Mouse (Mus musculus) spleen, postnatal 0 days (tissue): ENCODE data around the gene Sdhaf2. TPM values are rescaled to one million over a fixed set of nuclear protein-coding genes. Genes with fewer than 3 reads are reported as not detected.

Experiments used
- polyA plus RNA-seq: library from polyadenylated mRNA; unstranded; fragments of >200 nt; fragmentation: Nextera tagmentation; extraction: Ambion mirVana; gene quantifications from 2 replicates; pipeline ENCODE4 v1.2.1, GENCODE M21; 2015

Sdhaf2 gene
- polyA plus RNA-seq: 36.7 and 44.0 TPM in 2 replicates

GRCm38 (mm10) chr19:10525910-10526309, at the start of gene Sdhaf2:
Sdhaf2 (minus strand) TSS chr19:10526142.

DNA sequence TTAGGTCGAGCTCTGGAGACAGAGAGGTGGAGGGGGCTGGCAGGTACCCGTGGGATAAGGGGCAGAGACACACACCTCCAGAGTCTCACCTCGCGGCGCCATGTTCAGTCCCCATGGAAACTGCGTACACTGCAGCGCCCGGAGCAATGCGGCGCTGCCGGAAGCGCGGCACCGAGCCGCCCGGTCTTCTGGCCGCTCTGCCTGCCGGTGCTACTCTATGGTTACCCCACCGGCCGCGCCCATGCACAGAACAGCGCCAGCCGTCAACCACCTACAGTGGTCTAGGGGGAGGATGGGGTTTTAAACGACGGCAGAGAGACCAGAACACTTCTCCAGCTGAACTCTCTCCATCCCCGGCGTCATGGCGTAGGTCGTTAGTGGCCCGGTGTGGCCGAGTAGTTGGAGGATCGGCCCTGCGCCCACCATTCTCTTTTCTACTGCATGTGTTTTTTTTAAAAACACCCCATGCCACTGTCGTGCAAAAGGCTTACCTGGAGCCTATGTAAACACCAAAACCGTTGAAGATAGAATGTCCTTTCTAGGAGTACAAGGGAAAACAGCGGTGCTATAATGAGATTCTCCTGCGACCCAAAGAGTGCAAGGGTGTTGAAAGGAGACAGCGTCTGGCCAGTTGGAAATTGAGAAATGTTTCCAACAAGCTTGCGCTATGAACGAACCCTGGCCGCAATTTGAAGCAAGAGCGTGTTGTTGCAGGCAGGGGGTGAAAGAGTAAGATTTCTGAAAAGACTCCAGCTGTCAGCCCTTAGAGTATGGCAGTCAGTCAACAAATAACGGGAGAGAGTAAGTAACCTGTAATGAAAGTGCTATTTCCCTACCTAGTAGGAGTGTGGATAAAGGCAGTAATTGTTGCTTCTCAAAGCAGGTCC, 29.9 kb upstream of the Sdhaf2 start, which contains the start of gene Tmem216:
Tmem216 (minus strand) TSS at position 615 of the 887 bp plus-strand sequence.

GRCm38 (mm10) chr19:10525106-10525901, 638 bp downstream of the Sdhaf2 start, which contains the start of gene Cpsf7:
Cpsf7 (plus strand) TSS chr19:10525266.

DNA sequence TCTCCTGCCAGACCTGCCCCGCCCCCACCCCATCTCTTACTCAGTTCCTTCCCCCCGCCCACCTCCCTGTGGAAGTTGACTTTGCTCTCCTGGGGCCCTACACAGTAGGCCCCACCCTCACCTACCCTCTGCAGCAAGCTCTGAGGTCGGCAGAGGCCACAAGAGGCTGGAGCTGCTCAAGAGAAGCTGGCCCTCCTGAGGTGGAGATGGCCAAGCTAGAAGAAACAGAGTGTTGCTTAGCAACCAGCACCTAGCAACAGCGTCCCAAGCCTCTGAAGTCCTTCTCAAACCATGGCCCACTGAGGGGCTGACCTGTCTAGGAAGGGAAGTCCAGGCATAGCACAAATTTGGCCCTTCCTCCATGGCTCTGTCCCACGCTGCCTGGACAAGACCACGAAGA, 43.2 kb downstream of the Sdhaf2 start, which contains the start of gene Ppp1r32:
Ppp1r32 (minus strand) TSS at position 226 of the 400 bp plus-strand sequence.

GRCm38 (mm10) chr19:10456752-10457483, 69.0 kb downstream of the Sdhaf2 start, which contains the start of gene Lrrc10b:
Lrrc10b (minus strand) TSS chr19:10457473.

Other genes starting within 250 kb of the Sdhaf2 start
- 0.66 and 1.0 TPM in 2 replicates for gene Dagla, start 221.3 kb downstream of the Sdhaf2 start, polyA plus RNA-seq
- gene Syt7, start 137.1 kb downstream of the Sdhaf2 start, polyA plus RNA-seq: 0.16 and 0.28 TPM in 2 replicates
- gene Lrrc10b, start 68.7 kb downstream of the Sdhaf2 start, polyA plus RNA-seq: 0.13 and 0.22 TPM in 2 replicates
- 0.16 and 0.19 TPM in 2 replicates for gene Ppp1r32, start 43.2 kb downstream of the Sdhaf2 start, polyA plus RNA-seq
- gene Cpsf7, start 876 bp downstream of the Sdhaf2 start, polyA plus RNA-seq: 17.7 and 22.0 TPM in 2 replicates
- 23.3 and 25.9 TPM in 2 replicates for gene Tmem216, start 30.1 kb upstream of the Sdhaf2 start, polyA plus RNA-seq
- gene Cyb561a3, start 51.0 kb upstream of the Sdhaf2 start, polyA plus RNA-seq: 17.8 and 25.7 TPM in 2 replicates
- gene Tmem138, start 51.2 kb upstream of the Sdhaf2 start, polyA plus RNA-seq: 20.1 and 22.3 TPM in 2 replicates
- gene Ddb1, start 79.2 kb upstream of the Sdhaf2 start, polyA plus RNA-seq: 127 and 136 TPM in 2 replicates
- gene Tkfc, start 79.5 kb upstream of the Sdhaf2 start, polyA plus RNA-seq: 4.8 and 5.8 TPM in 2 replicates
- 0.35 and 1.0 TPM in 2 replicates for gene Vwce, start 108.1 kb upstream of the Sdhaf2 start, polyA plus RNA-seq
- 0.45 and 1.4 TPM in 2 replicates for gene Pga5, start 151.9 kb upstream of the Sdhaf2 start, polyA plus RNA-seq
- gene Vps37c, start 162.6 kb upstream of the Sdhaf2 start, polyA plus RNA-seq: 14.7 and 15.2 TPM in 2 replicates
- 0.32 and 0.67 TPM in 2 replicates for gene Cd5, start 212.9 kb upstream of the Sdhaf2 start, polyA plus RNA-seq